In the genomic region with DNA sequence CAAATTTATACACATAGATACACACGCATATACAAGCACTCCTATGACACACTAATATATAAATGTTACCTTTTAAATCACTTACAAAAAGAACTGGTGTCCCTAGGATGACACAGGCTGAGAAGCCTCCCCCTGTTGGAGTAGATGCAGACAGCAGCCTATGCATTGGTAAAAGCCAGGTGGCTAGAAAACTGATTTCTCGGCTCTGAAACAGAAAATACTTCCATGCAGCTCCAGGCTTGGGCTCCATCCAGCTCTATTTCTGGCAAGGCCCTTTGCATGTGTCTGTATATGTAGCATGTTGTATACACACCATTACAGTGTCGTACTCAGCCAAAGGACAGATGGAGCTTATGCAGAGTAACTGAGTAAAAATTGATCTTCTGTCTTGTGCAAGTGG, we compare ENCODE assay signal across 23 mouse cellular contexts.
DNase-seq lines count a peak whose midpoint lies in the region; ATAC-seq and TF ChIP-seq lines count a peak whose summit lies in the region.
"Had no signal": no experiment of that assay in that cellular context is flagged by ENCODE, and none has a peak within 500 bp of the region (broad histone marks: within the 10 kb centered on the region; RNA-seq: fewer than 3 reads in every experiment).

No protein-coding gene starts in this region.

- no peaks in the 10 kb centered on the region for H3K4me1 ChIP-seq in hindbrain, postnatal 0 days (ENCODE audit: insufficient read depth, low read length)
- H3K4me1 ChIP-seq in hindbrain, embryonic 16.5 days (ENCODE audit: control insufficient read depth, insufficient read depth, low read depth, low read length) = no peaks in the 10 kb centered on the region
- H3K4me1 ChIP-seq: hindbrain, embryonic 15.5 days; liver, embryonic 13.5 days; lung, embryonic 15.5 days; neural tube, embryonic 12.5 days had no signal

- no peak overlapping the region for H3K4me3 ChIP-seq in hindbrain, postnatal 0 days (ENCODE audit: low read length)
- no peak overlapping the region for H3K4me3 ChIP-seq in hindbrain, embryonic 16.5 days (ENCODE audit: low read length)
- H3K4me3 ChIP-seq: heart, adult 2 months; hindbrain, embryonic 15.5 days; limb, embryonic 12.5 days; liver, embryonic 13.5 days; lung, embryonic 15.5 days; neural tube, embryonic 12.5 days had no signal

- no peaks in the 10 kb centered on the region for H3K9me3 ChIP-seq in hindbrain, postnatal 0 days (ENCODE audit: low read length)
- H3K9me3 ChIP-seq in hindbrain, embryonic 16.5 days (ENCODE audit: control insufficient read depth, low read length) = no peaks in the 10 kb centered on the region
- H3K9me3 ChIP-seq: hindbrain, embryonic 15.5 days; liver, embryonic 13.5 days; lung, embryonic 15.5 days; neural tube, embryonic 12.5 days had no signal

- WGBS in hindbrain, postnatal 0 days = 81% methylated on average over 3 of the region's 3 CpGs
- WGBS in hindbrain, embryonic 16.5 days = 80% methylated on average over 3 of the region's 3 CpGs

- H3K36me3 ChIP-seq in hindbrain, postnatal 0 days (ENCODE audit: insufficient read depth, low read length) = no peaks in the 10 kb centered on the region
- no peaks in the 10 kb centered on the region for H3K36me3 ChIP-seq in hindbrain, embryonic 16.5 days (ENCODE audit: control insufficient read depth, insufficient read depth, low read length)
- H3K36me3 ChIP-seq: hindbrain, embryonic 15.5 days; limb, embryonic 12.5 days; liver, embryonic 13.5 days; lung, embryonic 15.5 days; neural tube, embryonic 12.5 days had no signal

- DNase-seq in cerebellum, postnatal 10 days = peak; percentile 19 to 35
- no peak for DNase-seq in cerebellum, postnatal 25 days
- peak; percentile 16 for DNase-seq in hindbrain, postnatal 0 days (ENCODE audit: low spot score)
- DNase-seq in left cerebral cortex, postnatal 14 days (ENCODE audit: low spot score in 2 of 2) = peak; percentile 11 to 50
- no peak for DNase-seq in left cerebral cortex, postnatal 4 days
- peak; percentile 64 for DNase-seq in right cerebral cortex, postnatal 4 days
- DNase-seq in right cerebral cortex, postnatal 36 days (ENCODE audit: low spot score in 2 of 2) = no peak
- DNase-seq: adrenal gland, adult 8-10 months; cerebellum, adult 11 months; gastrocnemius, postnatal 25 days; heart, adult 2 months; heart, postnatal 4 days; liver, embryonic 13.5 days had no signal

- no peak for ATAC-seq in hindbrain, postnatal 0 days
- no peak for ATAC-seq in hindbrain, embryonic 16.5 days
- ATAC-seq: intestine, postnatal 0 days; Patski had no signal

- intact Hi-C loops in left cerebral cortex, postnatal 14 days (cut with DNase I) = no loop called here
- intact Hi-C loops in left cerebral cortex, postnatal 4 days (cut with DNase I) = no loop called here

- no peaks in the 10 kb centered on the region for H3K27me3 ChIP-seq in hindbrain, postnatal 0 days (ENCODE audit: insufficient read depth, low read length)
- H3K27me3 ChIP-seq in hindbrain, embryonic 16.5 days (replicated peaks; ENCODE audit: control insufficient read depth, insufficient read depth, low read length) = no peaks in the 10 kb centered on the region
- H3K27me3 ChIP-seq: hindbrain, embryonic 15.5 days; limb, embryonic 12.5 days; liver, embryonic 13.5 days; lung, embryonic 15.5 days; neural tube, embryonic 12.5 days; Patski had no signal

- no peak for TF ChIP-seq CTCF in hindbrain, postnatal 0 days (IDR thresholded peaks at IDR 0.05; ENCODE audit: low read depth)

- H3K27ac ChIP-seq in hindbrain, postnatal 0 days = no peak overlapping the region
- no peak overlapping the region for H3K27ac ChIP-seq in hindbrain, embryonic 16.5 days (ENCODE audit: low read depth, low read length)
- H3K27ac ChIP-seq: heart, adult 2 months; hindbrain, embryonic 15.5 days; limb, embryonic 12.5 days; liver, embryonic 13.5 days; lung, embryonic 15.5 days; macrophage; neural tube, embryonic 12.5 days; stomach, postnatal 0 days had no signal

- no peak overlapping the region for H3K9ac ChIP-seq in hindbrain, postnatal 0 days (replicated peaks; ENCODE audit: low read length)
- no peak overlapping the region for H3K9ac ChIP-seq in hindbrain, embryonic 16.5 days (ENCODE audit: low read depth, low read length)
- H3K9ac ChIP-seq: hindbrain, embryonic 15.5 days; limb, embryonic 12.5 days; liver, embryonic 13.5 days; lung, embryonic 15.5 days; neural tube, embryonic 12.5 days had no signal

- H3K4me2 ChIP-seq in hindbrain, postnatal 0 days (ENCODE audit: low read depth, low read length) = no peak overlapping the region
- no peak overlapping the region for H3K4me2 ChIP-seq in hindbrain, embryonic 16.5 days (ENCODE audit: low read length)
- H3K4me2 ChIP-seq: hindbrain, embryonic 15.5 days; limb, embryonic 12.5 days; liver, embryonic 13.5 days; lung, embryonic 15.5 days; midbrain, embryonic 11.5 days; neural tube, embryonic 12.5 days had no signal

Comparison
In these comparisons a context has a peak if more than half of its experiments do, and no peak if none do; other contexts are left out.
1. DNase-seq: peak in cerebellum, postnatal 10 days (2 of 2), hindbrain, postnatal 0 days (single experiment), left cerebral cortex, postnatal 14 days (2 of 2) and right cerebral cortex, postnatal 4 days (single experiment); none in cerebellum, postnatal 25 days (0 of 2), left cerebral cortex, postnatal 4 days (single experiment) and right cerebral cortex, postnatal 36 days (0 of 2).